Mouse (Mus musculus) hindbrain, embryonic 13.5 days (tissue): ENCODE results near the gene Gon7. TPM values are rescaled to one million over a fixed set of nuclear protein-coding genes. Genes with fewer than 3 reads are reported as not detected.

Experiments used
- ATAC-seq: fragments of 200-750 bp; cut with Nextera tagmentation; 2 replicates; pipeline ENCODE4 v1.8.0; 2017; ENCODE audit warnings: moderate TSS enrichment; ENCODE audit not compliant: low FRiP score
- H3K27ac ChIP-seq: fragments of 300-500 bp; sonication (generic); 2 replicates; pipeline ENCODE4 v1.5.1; 2015; ENCODE audit warnings: inconsistent platforms, mild to moderate bottlenecking, moderate library complexity
- H3K27me3 ChIP-seq: fragments of 300-500 bp; sonication (generic); 2 replicates; pipeline ENCODE4 v1.6.1; 2015; ENCODE audit warnings: mild to moderate bottlenecking, inconsistent platforms
- H3K36me3 ChIP-seq: fragments of 300-500 bp; sonication (generic); 2 replicates; pipeline ENCODE4 v1.6.1; 2015; ENCODE audit warnings: mild to moderate bottlenecking, inconsistent platforms
- H3K4me1 ChIP-seq: fragments of 300-500 bp; sonication (generic); replicated peaks from 2 replicates; pipeline ENCODE4 v1.6.1; 2015; ENCODE audit warnings: inconsistent platforms
- H3K4me2 ChIP-seq: fragments of 300-500 bp; sonication (generic); 2 replicates; pipeline ENCODE4 v1.6.1; 2015; ENCODE audit warnings: inconsistent platforms, mild to moderate bottlenecking, moderate library complexity
- H3K4me3 ChIP-seq: fragments of 300-500 bp; sonication (generic); 2 replicates; pipeline ENCODE4 v1.5.1; 2015; ENCODE audit warnings: mild to moderate bottlenecking, inconsistent platforms
- H3K9ac ChIP-seq: fragments of 300-500 bp; sonication (generic); 2 replicates; pipeline ENCODE4 v1.6.1; 2015; ENCODE audit warnings: mild to moderate bottlenecking, inconsistent platforms
- H3K9me3 ChIP-seq: fragments of 300-500 bp; sonication (generic); 2 replicates; pipeline ENCODE4 v1.6.1; 2016; ENCODE audit warnings: inconsistent platforms
- WGBS: fragments of 180-500 bp; shearing (Covaris S2); methylation state at CpG from one replicate; pipeline ENCODE4 v1.1.7; 2015; 5-methylcytosine and 5-hydroxymethylcytosine counted together
- polyA plus RNA-seq: library from polyadenylated mRNA; unstranded; fragments of >200 nt; fragmentation: Nextera tagmentation; extraction: Ambion mirVana; gene quantifications from 2 replicates; pipeline ENCODE4 v1.2.1, GENCODE M21; 2015

Gene Gon7
- polyA plus RNA-seq, result 53.2 and 55.3 TPM in 2 replicates

DNA sequence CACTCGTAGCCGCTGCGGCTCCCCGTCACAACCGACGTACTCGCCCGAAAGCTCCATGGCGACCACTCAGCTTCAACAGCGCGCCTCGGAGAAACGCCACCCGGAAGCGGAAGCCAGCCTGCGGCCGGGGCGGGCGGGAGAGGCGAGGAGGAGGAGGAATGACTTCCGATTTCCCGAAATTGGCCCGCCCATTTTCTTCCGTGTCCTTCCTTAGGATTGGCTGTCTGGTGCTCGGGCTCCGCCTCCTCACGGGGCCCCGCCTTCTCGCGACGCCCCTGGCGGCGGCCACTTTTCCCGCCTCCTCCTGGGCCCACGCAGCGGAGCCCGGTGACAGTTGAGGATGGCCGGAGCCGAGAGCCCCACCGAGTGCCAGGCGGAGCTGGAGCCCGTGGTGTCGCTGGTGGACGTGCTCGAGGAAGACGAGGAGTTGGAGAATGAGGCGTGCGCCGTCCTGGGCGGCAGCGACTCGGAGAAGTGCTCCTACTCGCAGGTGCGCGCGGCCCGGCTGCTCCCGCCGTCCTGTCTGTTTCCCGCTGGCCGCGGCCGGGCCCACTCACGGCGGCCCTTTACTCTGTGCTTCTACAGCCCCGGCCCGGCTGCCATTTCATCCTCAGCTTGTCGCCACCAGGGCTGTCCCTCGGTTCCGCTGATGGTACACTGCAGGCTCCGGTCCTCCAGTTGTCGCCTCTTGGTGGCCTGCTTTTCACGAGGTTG lies at the start of gene Gon7, which contains the start of the genes Gm28051 and Ubr7:
TSS of gene Gon7 (minus strand) at position 115 of the 714 bp plus-strand sequence.
TSS of gene Gm28051 (minus strand) at position 77 of the 714 bp plus-strand sequence.
TSS of gene Ubr7 (plus strand) at position 279 of the 714 bp plus-strand sequence.
- Histone ChIP-seq H3K4me2 (peak within 1 kb of the TSS; percentile 95), H3K36me3 (peaks cover 7% of the 10 kb centered on the region; the same call in 1 of the 2 replicates), H3K27me3 (no peaks in the 10 kb centered on the region), H3K4me1 (peaks cover 37% of the 10 kb centered on the region), H3K9me3 (no peaks in the 10 kb centered on the region), H3K9ac (peak within 1 kb of the TSS; percentile 87), H3K4me3 (peak within 1 kb of the TSS; percentile 87), H3K27ac (peak within 1 kb of the TSS; percentile 93)
- ATAC-seq, result peak; percentile 98
- WGBS, result under 1% methylated on average over 70 of the region's 73 CpGs

DNA sequence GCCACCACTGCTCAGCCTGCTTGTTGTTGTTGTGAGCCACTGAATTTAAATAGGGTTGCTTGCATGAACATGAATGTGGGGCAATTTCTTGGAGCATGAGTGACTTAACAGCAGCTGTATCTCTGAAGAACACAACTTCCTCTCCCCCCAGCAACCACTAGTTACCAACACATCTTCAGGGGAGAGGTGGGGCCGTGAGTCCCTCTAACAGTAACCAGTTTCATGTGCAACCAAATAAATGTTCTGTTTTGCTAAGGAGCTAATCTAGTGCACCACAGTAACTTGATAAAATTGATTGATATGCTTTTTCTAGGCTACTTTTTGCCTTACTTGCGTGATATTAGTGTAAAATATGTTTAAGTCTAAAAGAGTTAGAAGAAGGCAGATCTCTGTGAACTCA lies 41.9 kb upstream of the Gon7 start:
- H3K27me3 ChIP-seq, result no peaks in the 10 kb centered on the region
- no peak overlapping the region for H3K4me3 ChIP-seq
- H3K4me1 ChIP-seq, result no peaks in the 10 kb centered on the region
- ATAC-seq, result no peak
- H3K4me2 ChIP-seq, result no peak overlapping the region
- H3K27ac ChIP-seq, result no peak overlapping the region
- H3K36me3 ChIP-seq, result peaks cover 5% of the 10 kb centered on the region; the same call in 1 of the 2 replicates
- no peaks in the 10 kb centered on the region for H3K9me3 ChIP-seq
- H3K9ac ChIP-seq, result no peak overlapping the region
- 90% methylated on average over 2 of the region's 2 CpGs for WGBS

GRCm38 (mm10) chr12:102787927-102788326 lies 30.3 kb upstream of the Gon7 start:
- H3K27me3 ChIP-seq, result no peaks in the 10 kb centered on the region
- no peak overlapping the region for H3K9ac ChIP-seq
- peaks cover 77% of the 10 kb centered on the region for H3K36me3 ChIP-seq
- H3K4me1 ChIP-seq, result no peaks in the 10 kb centered on the region
- no peaks in the 10 kb centered on the region for H3K9me3 ChIP-seq
- H3K27ac ChIP-seq, result no peak overlapping the region
- WGBS, result 93% methylated on average over 7 of the region's 7 CpGs
- no peak overlapping the region for H3K4me3 ChIP-seq
- no peak overlapping the region for H3K4me2 ChIP-seq
- ATAC-seq, result no peak

DNA sequence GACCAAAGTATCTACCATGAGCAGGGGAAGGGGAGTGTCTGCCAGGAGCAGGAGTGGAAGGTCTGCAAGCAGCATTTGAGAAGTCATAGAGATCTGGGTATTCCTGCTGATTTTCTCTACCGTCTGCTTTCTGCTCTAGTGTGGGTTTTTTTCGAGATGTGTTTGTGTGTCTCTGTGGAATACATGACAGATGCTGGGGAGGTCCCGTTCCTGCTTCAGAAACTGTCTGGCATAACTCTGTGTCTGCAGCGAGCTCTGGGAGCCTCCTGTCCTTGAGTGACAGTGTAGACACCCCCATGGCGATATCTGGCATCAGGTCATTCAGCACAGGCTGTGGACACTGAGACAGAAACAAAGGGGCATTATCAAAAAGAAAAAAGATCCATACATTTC lies 28.0 kb upstream of the Gon7 start:
- 64% methylated on average over 5 of the region's 5 CpGs for WGBS
- no peak for ATAC-seq
- H3K27ac ChIP-seq, result no peak overlapping the region

DNA sequence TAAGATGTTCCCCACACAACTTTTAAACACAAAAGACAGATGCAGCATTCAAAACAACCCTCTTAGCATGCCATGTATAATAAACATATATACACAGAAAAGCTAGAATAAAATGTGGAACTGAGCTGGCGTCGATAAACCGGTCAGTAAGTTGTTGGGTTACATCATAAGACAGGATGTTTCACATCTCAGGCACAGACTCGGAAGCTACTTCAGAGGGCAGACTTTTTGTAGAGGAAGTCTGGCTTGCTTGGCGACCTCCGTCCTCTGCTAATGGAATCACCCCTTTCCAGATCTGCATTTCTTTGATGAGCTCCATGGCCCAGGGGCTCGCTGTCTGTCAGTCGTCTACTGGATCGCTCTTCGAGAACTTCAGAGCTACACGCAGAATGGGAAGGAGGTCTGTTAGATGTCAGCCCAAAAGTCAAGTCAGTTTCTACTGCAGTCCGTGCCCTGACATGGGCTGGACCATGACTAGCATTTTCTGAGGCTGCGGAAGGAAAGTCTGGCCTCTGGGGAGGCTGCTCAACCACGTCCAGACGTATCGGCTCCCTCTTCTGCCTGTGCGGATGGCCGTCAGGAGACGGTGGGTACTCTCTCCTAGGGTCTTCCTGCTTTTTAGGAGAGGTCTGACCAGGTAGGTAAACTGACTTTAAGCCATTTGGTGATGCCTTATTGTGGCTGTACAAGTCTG lies 27.4 kb upstream of the Gon7 start:
- ATAC-seq, result no peak
- Histone ChIP-seq H3K9me3 (no peaks in the 10 kb centered on the region), H3K27ac (no peak overlapping the region), H3K4me3 (no peak overlapping the region), H3K36me3 (peaks cover 61% of the 10 kb centered on the region), H3K4me1 (no peaks in the 10 kb centered on the region), H3K4me2 (no peak overlapping the region), H3K27me3 (no peaks in the 10 kb centered on the region), H3K9ac (no peak overlapping the region)
- 91% methylated on average over 19 of the region's 19 CpGs for WGBS

More for the DNA sequence above, 28.0 kb upstream of the Gon7 start:
- Histone ChIP-seq H3K9me3 (no peaks in the 10 kb centered on the region), H3K36me3 (peaks cover 63% of the 10 kb centered on the region), H3K4me3 (no peak overlapping the region), H3K9ac (no peak overlapping the region), H3K4me2 (no peak overlapping the region), H3K4me1 (no peaks in the 10 kb centered on the region), H3K27me3 (no peaks in the 10 kb centered on the region)

DNA sequence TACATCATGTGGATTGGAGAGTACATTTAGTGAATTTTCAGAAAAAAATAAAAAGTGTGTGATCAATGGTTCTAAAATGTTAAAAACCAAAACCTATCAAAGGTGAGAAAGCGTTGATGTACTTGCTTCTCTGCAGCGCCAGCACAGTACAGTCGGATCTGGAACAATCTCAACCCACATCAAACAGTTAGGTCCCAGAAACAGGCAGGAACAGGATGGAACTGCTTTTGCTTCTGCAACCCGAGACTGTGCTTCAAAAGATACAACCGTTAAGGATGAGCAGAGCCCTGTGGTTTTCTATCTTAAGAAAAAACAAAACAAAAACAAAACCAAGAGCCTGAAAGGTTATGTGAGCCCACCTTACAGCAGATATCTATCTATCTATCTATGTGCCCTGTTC lies 25.2 kb upstream of the Gon7 start:
- Histone ChIP-seq H3K9ac (no peak overlapping the region), H3K36me3 (peaks cover 52% of the 10 kb centered on the region), H3K27me3 (no peaks in the 10 kb centered on the region), H3K9me3 (no peaks in the 10 kb centered on the region), H3K27ac (no peak overlapping the region), H3K4me1 (no peaks in the 10 kb centered on the region), H3K4me3 (no peak overlapping the region), H3K4me2 (no peak overlapping the region)
- 94% methylated on average over 5 of the region's 5 CpGs for WGBS
- no peak for ATAC-seq

- WGBS, result 58% methylated on average over 3 of the region's 3 CpGs
- H3K27ac ChIP-seq, result no peak overlapping the region
- H3K4me3 ChIP-seq, result no peak overlapping the region
- H3K4me1 ChIP-seq, result no peaks in the 10 kb centered on the region
- no peak for ATAC-seq
- peaks cover 53% of the 10 kb centered on the region for H3K36me3 ChIP-seq
- H3K9me3 ChIP-seq, result no peaks in the 10 kb centered on the region
- no peak overlapping the region for H3K9ac ChIP-seq
- H3K4me2 ChIP-seq, result no peak overlapping the region
- H3K27me3 ChIP-seq, result no peaks in the 10 kb centered on the region
Measured at GRCm38 (mm10) chr12:102779452-102779851, 21.8 kb upstream of the Gon7 start.

- ATAC-seq, result no peak
- H3K4me1 ChIP-seq, result no peaks in the 10 kb centered on the region
- H3K36me3 ChIP-seq, result peaks cover 54% of the 10 kb centered on the region
- no peak overlapping the region for H3K9ac ChIP-seq
- H3K4me2 ChIP-seq, result no peak overlapping the region
- H3K27me3 ChIP-seq, result no peaks in the 10 kb centered on the region
- 86% methylated on average over 5 of the region's 5 CpGs for WGBS
- no peaks in the 10 kb centered on the region for H3K9me3 ChIP-seq
- no peak overlapping the region for H3K4me3 ChIP-seq
- no peak overlapping the region for H3K27ac ChIP-seq
Measured at GRCm38 (mm10) chr12:102778151-102778550, 20.5 kb upstream of the Gon7 start.

- 93% methylated on average over 14 of the region's 14 CpGs for WGBS
- Histone ChIP-seq H3K9me3 (no peaks in the 10 kb centered on the region), H3K4me1 (no peaks in the 10 kb centered on the region), H3K27ac (no peak overlapping the region), H3K4me3 (no peak overlapping the region), H3K4me2 (no peak overlapping the region), H3K27me3 (no peaks in the 10 kb centered on the region), H3K36me3 (peaks cover 66% of the 10 kb centered on the region), H3K9ac (no peak overlapping the region)
- no peak for ATAC-seq
Measured at GRCm38 (mm10) chr12:102776035-102776434, 18.4 kb upstream of the Gon7 start.

DNA sequence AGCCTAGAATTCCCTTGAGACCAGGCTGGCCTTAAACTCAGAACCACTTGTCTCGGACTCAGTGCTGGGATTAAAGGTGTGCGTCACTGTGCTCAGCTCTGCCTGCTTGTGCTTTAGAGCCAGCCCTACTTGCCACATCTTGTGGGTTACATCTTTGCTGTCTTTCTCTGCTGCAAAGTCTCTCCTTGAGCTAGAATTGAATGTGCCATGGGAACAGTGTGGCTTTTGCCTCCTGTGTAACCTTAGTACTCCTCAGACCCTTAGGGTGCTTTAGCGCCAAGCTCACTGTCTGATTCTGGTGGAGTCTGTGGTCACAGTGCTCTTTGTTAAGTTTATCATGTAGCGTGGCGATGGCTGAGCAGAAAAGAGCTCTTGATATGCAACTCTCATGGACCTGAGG lies 15.1 kb upstream of the Gon7 start:
- ATAC-seq, result no peak
- Histone ChIP-seq H3K9ac (no peak overlapping the region), H3K27me3 (no peaks in the 10 kb centered on the region), H3K4me3 (no peak overlapping the region), H3K4me2 (no peak overlapping the region), H3K27ac (no peak overlapping the region), H3K36me3 (peaks cover 89% of the 10 kb centered on the region), H3K9me3 (no peaks in the 10 kb centered on the region), H3K4me1 (no peaks in the 10 kb centered on the region)
- WGBS, result 92% methylated on average over 5 of the region's 5 CpGs

- ATAC-seq, result no peak
- Histone ChIP-seq H3K36me3 (peaks cover 91% of the 10 kb centered on the region), H3K4me2 (no peak overlapping the region), H3K4me1 (no peaks in the 10 kb centered on the region), H3K9me3 (no peaks in the 10 kb centered on the region), H3K27ac (no peak overlapping the region), H3K4me3 (no peak overlapping the region), H3K27me3 (no peaks in the 10 kb centered on the region), H3K9ac (no peak overlapping the region)
- 95% methylated on average over 8 of the region's 8 CpGs for WGBS
Measured at GRCm38 (mm10) chr12:102771601-102772000, 14.0 kb upstream of the Gon7 start.

DNA sequence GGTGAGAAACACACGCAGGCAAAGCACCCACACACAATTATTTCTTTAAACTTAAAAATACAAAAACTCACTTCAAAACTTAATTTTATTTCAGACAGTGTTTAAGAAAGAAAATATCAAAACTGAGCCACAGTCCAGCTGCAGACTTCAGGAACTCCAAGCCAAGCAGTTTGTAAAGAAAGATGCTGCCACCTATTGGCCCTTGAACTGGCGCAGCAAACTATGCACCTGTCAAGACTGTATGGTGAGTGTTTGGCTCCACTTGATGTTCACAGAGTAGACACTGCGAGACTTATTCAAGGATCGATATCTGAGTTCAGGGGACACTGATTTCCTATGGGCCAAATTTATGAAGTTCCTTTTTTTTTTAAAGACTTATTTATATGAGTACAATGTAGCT lies 11.4 kb upstream of the Gon7 start:
- Histone ChIP-seq H3K4me3 (no peak overlapping the region), H3K27me3 (no peaks in the 10 kb centered on the region), H3K36me3 (peaks cover 88% of the 10 kb centered on the region), H3K4me1 (no peaks in the 10 kb centered on the region), H3K9me3 (no peaks in the 10 kb centered on the region), H3K4me2 (no peak overlapping the region), H3K27ac (no peak overlapping the region), H3K9ac (no peak overlapping the region)
- ATAC-seq, result no peak
- WGBS, result 95% methylated on average over 4 of the region's 4 CpGs

DNA sequence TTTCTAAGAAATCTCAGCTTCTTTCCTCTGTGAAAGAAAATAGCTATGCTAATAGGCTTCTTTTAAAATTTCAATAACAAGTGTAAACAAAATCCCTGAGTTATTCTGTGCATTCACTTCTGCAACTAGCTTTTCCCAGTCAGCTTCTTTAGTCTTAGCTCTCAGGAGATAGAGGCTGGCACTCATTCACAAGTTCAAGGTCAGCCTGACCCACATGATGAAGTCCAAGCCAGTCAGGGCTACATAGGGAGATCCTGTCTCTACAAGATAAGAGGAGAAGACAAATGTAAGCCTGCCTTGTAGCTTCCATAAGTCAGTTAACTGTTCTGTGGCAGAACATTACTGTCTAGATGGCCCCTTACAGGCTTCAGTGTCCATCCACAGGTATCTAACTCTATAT lies 6.1 kb upstream of the Gon7 start:
- peaks cover 15% of the 10 kb centered on the region for H3K4me1 ChIP-seq
- no peak overlapping the region for H3K9ac ChIP-seq
- no peak for ATAC-seq
- H3K4me2 ChIP-seq, result no peak overlapping the region
- no peaks in the 10 kb centered on the region for H3K9me3 ChIP-seq
- H3K4me3 ChIP-seq, result no peak overlapping the region
- H3K27ac ChIP-seq, result no peak overlapping the region
- peaks cover 51% of the 10 kb centered on the region for H3K36me3 ChIP-seq
- no peaks in the 10 kb centered on the region for H3K27me3 ChIP-seq
